Mouse (Mus musculus): ENCODE measurements at regions not wholly inside any gene's neighbourhood (a gene's known extent, or its start where the extent isn't known, plus 50 kb on each side); places are given as distances from the start of the nearest gene placed in this dataset.
A peak's percentile ranks its signal among the peaks of the same experiment; 100 is the strongest.

- Histone ChIP-seq H3K27ac (ENCODE audit: low read length) (no peak overlapping the region), H3K27me3 (ENCODE audit: control insufficient read depth, insufficient read depth, low read length) (no peaks in the 10 kb centered on the region; the same call in 1 of the 2 replicates), H3K4me1 (ENCODE audit: control insufficient read depth, insufficient read depth, low read length) (peaks cover 5% of the 10 kb centered on the region), H3K9ac (ENCODE audit: low read length) (0 out of 2 replicates have a peak overlapping the region, but pooled peaks have one; percentile 36), H3K36me3 (ENCODE audit: control insufficient read depth, insufficient read depth, low read length) (no peaks in the 10 kb centered on the region), H3K9me3 (replicated peaks; ENCODE audit: control insufficient read depth, low read length) (no peaks in the 10 kb centered on the region), H3K4me3 (replicated peaks; ENCODE audit: low read length) (peak overlapping the region; percentile 56), H3K4me2 (ENCODE audit: low read depth, low read length) (peak overlapping the region; percentile 96)
- WGBS = 13% methylated on average over 9 of the region's 9 CpGs
- ATAC-seq (ENCODE audit: insufficient read depth, low FRiP score) = no peak
These were observed 56.1 kb downstream of the Foxi3 start for GRCm38 (mm10) chr6:71012436-71012822.

DNA sequence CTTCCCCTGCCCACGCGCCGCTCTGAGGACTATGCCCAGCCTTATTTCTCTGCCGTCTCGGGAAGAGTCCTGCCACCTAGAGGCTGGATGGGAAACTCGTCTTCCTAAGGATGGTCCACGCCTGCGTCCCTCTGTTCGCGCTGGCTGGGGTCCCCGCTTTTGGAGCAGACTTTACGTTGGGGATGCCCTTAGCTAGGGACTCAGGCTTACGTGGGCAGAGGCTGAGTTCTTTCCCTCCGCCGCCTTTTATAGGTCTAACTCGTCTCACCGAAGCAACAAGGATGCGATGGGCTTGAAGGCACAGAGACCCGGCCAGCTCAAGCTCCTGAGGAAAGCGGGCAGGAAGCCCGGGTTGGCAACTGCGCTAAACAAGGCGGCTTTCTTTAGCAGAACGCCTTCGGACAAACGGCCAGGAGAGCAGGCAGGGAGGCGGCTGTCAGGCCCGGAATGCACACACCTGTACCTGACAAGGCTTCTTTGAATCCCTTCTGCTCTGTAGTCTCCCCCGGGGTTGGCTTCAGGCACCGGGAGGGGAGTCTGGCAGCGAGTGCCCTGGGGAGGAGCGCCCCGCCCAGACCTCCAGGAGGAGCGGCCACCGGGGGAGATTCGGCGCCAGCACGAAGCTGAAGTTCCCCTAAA, 56.6 kb downstream of the Foxi3 start:
- Histone ChIP-seq H3K4me2 (ENCODE audit: low read depth, low read length) (peak overlapping the region; percentile 96), H3K9ac (ENCODE audit: low read length) (peak overlapping the region; percentile 67), H3K4me1 (ENCODE audit: control insufficient read depth, insufficient read depth, low read length) (peaks cover 5% of the 10 kb centered on the region), H3K27me3 (ENCODE audit: control insufficient read depth, insufficient read depth, low read length) (no peaks in the 10 kb centered on the region; the same call in 1 of the 2 replicates), H3K4me3 (replicated peaks; ENCODE audit: low read length) (peak overlapping the region; percentile 56), H3K9me3 (replicated peaks; ENCODE audit: control insufficient read depth, low read length) (no peaks in the 10 kb centered on the region), H3K36me3 (ENCODE audit: control insufficient read depth, insufficient read depth, low read length) (no peaks in the 10 kb centered on the region), H3K27ac (ENCODE audit: low read length) (no peak overlapping the region)
- ATAC-seq (ENCODE audit: insufficient read depth, low FRiP score) = peak; percentile 77
- WGBS = under 1% methylated on average over 38 of the region's 38 CpGs

- H3K27ac ChIP-seq (ENCODE audit: low read length) = no peak overlapping the region
- no peak overlapping the region for H3K4me3 ChIP-seq (replicated peaks; ENCODE audit: low read length)
- H3K4me1 ChIP-seq (ENCODE audit: control insufficient read depth, insufficient read depth, low read length) = peaks cover 5% of the 10 kb centered on the region
- H3K9ac ChIP-seq (ENCODE audit: low read length) = no peak overlapping the region
- H3K36me3 ChIP-seq (ENCODE audit: control insufficient read depth, insufficient read depth, low read length) = no peaks in the 10 kb centered on the region
- no peak for ATAC-seq (ENCODE audit: insufficient read depth, low FRiP score)
- no peaks in the 10 kb centered on the region for H3K9me3 ChIP-seq (replicated peaks; ENCODE audit: control insufficient read depth, low read length)
- WGBS = 8% methylated on average over 1 of the region's 1 CpGs
- no peak overlapping the region for H3K4me2 ChIP-seq (ENCODE audit: low read depth, low read length)
- no peaks in the 10 kb centered on the region; the same call in 1 of the 2 replicates for H3K27me3 ChIP-seq (ENCODE audit: control insufficient read depth, insufficient read depth, low read length)
These were observed 60.1 kb downstream of the Foxi3 start for GRCm38 (mm10) chr6:71016388-71016787.

DNA sequence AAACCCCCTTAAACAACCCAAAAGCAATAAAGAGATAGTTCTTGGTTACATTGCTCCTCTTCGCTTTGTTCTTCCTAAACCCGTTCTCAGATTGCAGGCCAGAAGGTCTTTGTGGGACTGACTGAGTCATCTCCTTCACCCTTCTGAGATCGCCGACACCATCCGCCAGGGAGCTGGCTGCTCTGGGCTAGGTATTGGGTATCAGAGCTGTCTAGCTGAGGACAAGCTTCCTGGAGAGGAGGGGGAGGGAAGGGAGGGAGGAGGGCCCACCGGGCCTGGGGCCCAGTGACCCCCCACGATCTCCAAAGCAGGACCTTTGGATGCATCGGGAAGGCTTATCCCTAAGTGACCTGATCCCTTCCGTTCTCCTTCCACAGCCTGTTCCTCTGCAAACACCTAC, 65.0 kb downstream of the Foxi3 start:
- H3K4me3 ChIP-seq (replicated peaks; ENCODE audit: low read length) = no peak overlapping the region
- H3K4me2 ChIP-seq (ENCODE audit: low read depth, low read length) = no peak overlapping the region
- H3K9ac ChIP-seq (ENCODE audit: low read length) = no peak overlapping the region
- WGBS = 32% methylated on average over 9 of the region's 9 CpGs
- no peaks in the 10 kb centered on the region for H3K4me1 ChIP-seq (ENCODE audit: control insufficient read depth, insufficient read depth, low read length)
- no peak for ATAC-seq (ENCODE audit: insufficient read depth, low FRiP score)
- no peak overlapping the region for H3K27ac ChIP-seq (ENCODE audit: low read length)
- no peaks in the 10 kb centered on the region for H3K9me3 ChIP-seq (replicated peaks; ENCODE audit: control insufficient read depth, low read length)
- no peaks in the 10 kb centered on the region for H3K36me3 ChIP-seq (ENCODE audit: control insufficient read depth, insufficient read depth, low read length)
- H3K27me3 ChIP-seq (ENCODE audit: control insufficient read depth, insufficient read depth, low read length) = no peaks in the 10 kb centered on the region

- no peak for ATAC-seq (ENCODE audit: insufficient read depth, low FRiP score)
- H3K27ac ChIP-seq (ENCODE audit: low read length) = no peak overlapping the region
- no peak overlapping the region for H3K4me3 ChIP-seq (replicated peaks; ENCODE audit: low read length)
- no peaks in the 10 kb centered on the region for H3K4me1 ChIP-seq (ENCODE audit: control insufficient read depth, insufficient read depth, low read length)
- H3K9me3 ChIP-seq (replicated peaks; ENCODE audit: control insufficient read depth, low read length) = no peaks in the 10 kb centered on the region
- H3K4me2 ChIP-seq (ENCODE audit: low read depth, low read length) = no peak overlapping the region
- no peaks in the 10 kb centered on the region for H3K27me3 ChIP-seq (ENCODE audit: control insufficient read depth, insufficient read depth, low read length)
- no peak overlapping the region for H3K9ac ChIP-seq (ENCODE audit: low read length)
- H3K36me3 ChIP-seq (ENCODE audit: control insufficient read depth, insufficient read depth, low read length) = no peaks in the 10 kb centered on the region
- 81% methylated on average over 4 of the region's 4 CpGs for WGBS
These were observed 69.1 kb downstream of the Foxi3 start for GRCm38 (mm10) chr6:71025472-71025871.

GRCm38 (mm10) chr6:71029663-71030062, 73.3 kb downstream of the Foxi3 start:
- no peak overlapping the region for H3K4me3 ChIP-seq (replicated peaks; ENCODE audit: low read length)
- no peaks in the 10 kb centered on the region for H3K4me1 ChIP-seq (ENCODE audit: control insufficient read depth, insufficient read depth, low read length)
- no peaks in the 10 kb centered on the region for H3K36me3 ChIP-seq (ENCODE audit: control insufficient read depth, insufficient read depth, low read length)
- 70% methylated on average over 6 of the region's 6 CpGs for WGBS
- no peaks in the 10 kb centered on the region for H3K27me3 ChIP-seq (ENCODE audit: control insufficient read depth, insufficient read depth, low read length)
- H3K4me2 ChIP-seq (ENCODE audit: low read depth, low read length) = no peak overlapping the region
- H3K9ac ChIP-seq (ENCODE audit: low read length) = no peak overlapping the region
- no peak overlapping the region for H3K27ac ChIP-seq (ENCODE audit: low read length)
- no peak for ATAC-seq (ENCODE audit: insufficient read depth, low FRiP score)
- no peaks in the 10 kb centered on the region for H3K9me3 ChIP-seq (replicated peaks; ENCODE audit: control insufficient read depth, low read length)

- Histone ChIP-seq H3K4me2 (ENCODE audit: low read depth, low read length) (no peak overlapping the region), H3K36me3 (ENCODE audit: control insufficient read depth, insufficient read depth, low read length) (no peaks in the 10 kb centered on the region), H3K9ac (ENCODE audit: low read length) (no peak overlapping the region), H3K4me1 (ENCODE audit: control insufficient read depth, insufficient read depth, low read length) (no peaks in the 10 kb centered on the region), H3K4me3 (replicated peaks; ENCODE audit: low read length) (no peak overlapping the region), H3K27me3 (ENCODE audit: control insufficient read depth, insufficient read depth, low read length) (no peaks in the 10 kb centered on the region), H3K9me3 (replicated peaks; ENCODE audit: control insufficient read depth, low read length) (no peaks in the 10 kb centered on the region), H3K27ac (ENCODE audit: low read length) (no peak overlapping the region)
- ATAC-seq (ENCODE audit: insufficient read depth, low FRiP score) = no peak
- WGBS = 61% methylated on average over 5 of the region's 5 CpGs
These were observed 74.2 kb downstream of the Foxi3 start for GRCm38 (mm10) chr6:71030541-71030940.

- Histone ChIP-seq H3K27me3 (ENCODE audit: control insufficient read depth, insufficient read depth, low read length) (no peaks in the 10 kb centered on the region), H3K4me2 (ENCODE audit: low read depth, low read length) (no peak overlapping the region), H3K9ac (ENCODE audit: low read length) (no peak overlapping the region), H3K4me3 (replicated peaks; ENCODE audit: low read length) (no peak overlapping the region), H3K4me1 (ENCODE audit: control insufficient read depth, insufficient read depth, low read length) (peaks cover 9% of the 10 kb centered on the region), H3K9me3 (replicated peaks; ENCODE audit: control insufficient read depth, low read length) (no peaks in the 10 kb centered on the region), H3K27ac (ENCODE audit: low read length) (no peak overlapping the region), H3K36me3 (ENCODE audit: control insufficient read depth, insufficient read depth, low read length) (no peaks in the 10 kb centered on the region)
- ATAC-seq (ENCODE audit: insufficient read depth, low FRiP score) = no peak
- WGBS = 84% methylated on average over 3 of the region's 3 CpGs
These were observed 87.9 kb downstream of the Foxi3 start for GRCm38 (mm10) chr6:71044241-71044640.

GRCm38 (mm10) chr6:71045261-71045660, 88.9 kb downstream of the Foxi3 start:
- Histone ChIP-seq H3K9ac (ENCODE audit: low read length) (no peak overlapping the region), H3K4me3 (replicated peaks; ENCODE audit: low read length) (no peak overlapping the region), H3K4me2 (ENCODE audit: low read depth, low read length) (no peak overlapping the region), H3K27ac (ENCODE audit: low read length) (no peak overlapping the region), H3K9me3 (replicated peaks; ENCODE audit: control insufficient read depth, low read length) (no peaks in the 10 kb centered on the region), H3K36me3 (ENCODE audit: control insufficient read depth, insufficient read depth, low read length) (no peaks in the 10 kb centered on the region), H3K4me1 (ENCODE audit: control insufficient read depth, insufficient read depth, low read length) (peaks cover 9% of the 10 kb centered on the region), H3K27me3 (ENCODE audit: control insufficient read depth, insufficient read depth, low read length) (no peaks in the 10 kb centered on the region)
- ATAC-seq (ENCODE audit: insufficient read depth, low FRiP score) = no peak
- 83% methylated on average over 4 of the region's 4 CpGs for WGBS
